Mouse (Mus musculus) limb, embryonic 13.5 days (tissue): Measurements from ENCODE around the gene Cpsf4l. TPM values are rescaled to one million over a fixed set of nuclear protein-coding genes. Genes with fewer than 3 reads are reported as not detected.

Experiments used
- ATAC-seq: fragments of 200-750 bp; cut with Nextera tagmentation; 2 replicates; pipeline ENCODE4 v1.8.0; 2017; ENCODE audit warnings: low read depth, moderate number of reproducible peaks, moderate TSS enrichment; ENCODE audit not compliant: low FRiP score
- H3K27ac ChIP-seq: fragments of 300-500 bp; sonication (generic); 2 replicates; pipeline ENCODE4 v1.5.1; 2015; ENCODE audit warnings: inconsistent platforms, mild to moderate bottlenecking, moderate library complexity
- H3K27me3 ChIP-seq: fragments of 300-500 bp; sonication (generic); 2 replicates; pipeline ENCODE4 v1.6.1; 2015; ENCODE audit warnings: mild to moderate bottlenecking, inconsistent platforms
- H3K36me3 ChIP-seq: fragments of 300-500 bp; sonication (generic); 2 replicates; pipeline ENCODE4 v1.6.1; 2015; ENCODE audit warnings: inconsistent platforms, mild to moderate bottlenecking, moderate library complexity
- H3K4me1 ChIP-seq: fragments of 300-500 bp; sonication (generic); 2 replicates; pipeline ENCODE4 v1.6.1; 2015; ENCODE audit warnings: inconsistent platforms
- H3K4me2 ChIP-seq: fragments of 300-500 bp; sonication (generic); replicated peaks from 2 replicates; pipeline ENCODE4 v1.6.1; 2015; ENCODE audit warnings: inconsistent platforms, mild to moderate bottlenecking, moderate library complexity
- H3K4me3 ChIP-seq: fragments of 300-500 bp; sonication (generic); 2 replicates; pipeline ENCODE4 v1.5.1; 2015; ENCODE audit warnings: moderate library complexity, mild to moderate bottlenecking, inconsistent platforms
- H3K9ac ChIP-seq: fragments of 300-500 bp; sonication (generic); 2 replicates; pipeline ENCODE4 v1.6.1; 2015; ENCODE audit warnings: mild to moderate bottlenecking, inconsistent platforms
- H3K9me3 ChIP-seq: fragments of 300-500 bp; sonication (generic); 2 replicates; pipeline ENCODE4 v1.6.1; 2016; ENCODE audit warnings: inconsistent platforms
- WGBS: fragments of 180-500 bp; shearing (Covaris S2); methylation state at CpG from one replicate; pipeline ENCODE4 v1.1.7; 2015; 5-methylcytosine and 5-hydroxymethylcytosine counted together
- polyA plus RNA-seq: library from polyadenylated mRNA; unstranded; fragments of >200 nt; fragmentation: Nextera tagmentation; extraction: Ambion mirVana; gene quantifications from 2 replicates; pipeline ENCODE4 v1.2.1, GENCODE M21; 2015

Cpsf4l gene
- polyA plus RNA-seq, 1 experiment from 2014 or later, result 0.70 TPM

DNA sequence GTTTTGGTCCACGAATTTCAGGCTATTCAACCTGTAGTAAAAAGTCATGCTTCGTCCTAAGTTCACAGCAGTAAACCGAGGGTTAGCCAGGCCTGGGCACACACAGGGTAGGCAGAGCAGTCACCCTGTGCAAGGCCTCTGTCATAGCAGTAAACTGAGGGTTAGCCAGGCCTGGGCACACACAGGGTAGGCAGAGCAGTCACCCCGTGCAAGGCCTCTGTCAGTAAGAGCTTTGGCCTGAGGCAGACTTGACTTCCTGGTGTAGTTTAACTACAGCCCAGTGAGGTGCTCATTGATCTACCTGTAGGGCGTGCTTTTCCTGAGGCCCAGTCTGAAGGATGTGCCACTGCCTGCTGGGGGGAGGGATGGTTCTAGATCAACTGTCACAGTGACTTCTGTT lies 18.5 kb downstream of the Cpsf4l start:
- peaks cover 85% of the 10 kb centered on the region for H3K36me3 ChIP-seq
- no peak overlapping the region for H3K27ac ChIP-seq
- no peak overlapping the region for H3K4me3 ChIP-seq
- H3K9ac ChIP-seq, result no peak overlapping the region
- ATAC-seq, result no peak
- peaks cover 14% of the 10 kb centered on the region; the same call in 1 of the 2 replicates for H3K4me1 ChIP-seq
- no peaks in the 10 kb centered on the region for H3K9me3 ChIP-seq
- no peak overlapping the region for H3K4me2 ChIP-seq
- no peaks in the 10 kb centered on the region for H3K27me3 ChIP-seq
- 80% methylated on average over 5 of the region's 5 CpGs for WGBS

DNA sequence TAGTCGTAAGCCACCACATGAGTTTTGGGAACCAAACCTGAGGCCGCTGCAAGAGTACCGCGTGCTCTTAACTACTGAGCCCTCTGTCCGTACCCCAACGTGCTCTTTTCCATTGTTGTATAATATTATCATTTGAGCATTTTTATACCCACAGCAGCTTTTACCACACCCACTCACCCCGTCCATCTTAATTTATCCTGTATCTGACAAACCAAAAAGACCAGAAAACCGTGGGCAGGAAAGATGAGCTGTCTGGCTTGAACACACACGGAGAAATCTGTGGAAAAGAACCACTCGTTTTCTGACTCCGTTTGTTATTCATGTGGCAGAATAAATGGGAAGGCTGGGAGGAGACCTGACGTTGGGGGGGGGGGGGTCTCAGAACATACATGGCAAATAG lies 19.3 kb downstream of the Cpsf4l start:
- Histone ChIP-seq H3K27me3 (no peaks in the 10 kb centered on the region), H3K4me3 (no peak overlapping the region), H3K9ac (no peak overlapping the region), H3K4me2 (no peak overlapping the region), H3K27ac (no peak overlapping the region), H3K9me3 (no peaks in the 10 kb centered on the region), H3K4me1 (peaks cover 18% of the 10 kb centered on the region), H3K36me3 (peaks cover 77% of the 10 kb centered on the region)
- no peak for ATAC-seq
- 91% methylated on average over 12 of the region's 12 CpGs for WGBS

DNA sequence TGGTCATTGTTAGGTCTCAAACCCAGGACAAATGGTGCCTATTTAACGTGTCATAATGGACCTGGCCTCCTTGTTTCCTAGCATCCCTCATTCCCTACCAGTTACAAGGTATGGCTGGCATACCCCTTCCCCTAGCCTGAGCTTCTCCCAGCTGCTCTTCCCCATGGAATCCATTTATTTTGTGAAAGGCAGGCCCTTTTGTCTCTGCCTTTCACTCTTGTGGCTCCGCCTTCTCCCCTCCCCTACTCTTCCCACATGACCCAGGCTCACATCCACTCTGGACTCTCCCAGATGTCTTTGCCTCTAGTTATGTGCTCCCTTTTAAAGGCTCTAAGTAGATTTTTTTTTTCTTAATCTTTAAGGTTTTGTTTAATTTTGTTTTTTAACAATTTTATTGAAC lies 22.8 kb downstream of the Cpsf4l start:
- Histone ChIP-seq H3K9ac (no peak overlapping the region), H3K36me3 (peaks cover 42% of the 10 kb centered on the region), H3K27ac (no peak overlapping the region), H3K4me2 (no peak overlapping the region), H3K4me1 (peaks cover 35% of the 10 kb centered on the region), H3K27me3 (no peaks in the 10 kb centered on the region), H3K4me3 (no peak overlapping the region), H3K9me3 (no peaks in the 10 kb centered on the region)
- 79% methylated on average over 2 of the region's 2 CpGs for WGBS
- no peak for ATAC-seq

DNA sequence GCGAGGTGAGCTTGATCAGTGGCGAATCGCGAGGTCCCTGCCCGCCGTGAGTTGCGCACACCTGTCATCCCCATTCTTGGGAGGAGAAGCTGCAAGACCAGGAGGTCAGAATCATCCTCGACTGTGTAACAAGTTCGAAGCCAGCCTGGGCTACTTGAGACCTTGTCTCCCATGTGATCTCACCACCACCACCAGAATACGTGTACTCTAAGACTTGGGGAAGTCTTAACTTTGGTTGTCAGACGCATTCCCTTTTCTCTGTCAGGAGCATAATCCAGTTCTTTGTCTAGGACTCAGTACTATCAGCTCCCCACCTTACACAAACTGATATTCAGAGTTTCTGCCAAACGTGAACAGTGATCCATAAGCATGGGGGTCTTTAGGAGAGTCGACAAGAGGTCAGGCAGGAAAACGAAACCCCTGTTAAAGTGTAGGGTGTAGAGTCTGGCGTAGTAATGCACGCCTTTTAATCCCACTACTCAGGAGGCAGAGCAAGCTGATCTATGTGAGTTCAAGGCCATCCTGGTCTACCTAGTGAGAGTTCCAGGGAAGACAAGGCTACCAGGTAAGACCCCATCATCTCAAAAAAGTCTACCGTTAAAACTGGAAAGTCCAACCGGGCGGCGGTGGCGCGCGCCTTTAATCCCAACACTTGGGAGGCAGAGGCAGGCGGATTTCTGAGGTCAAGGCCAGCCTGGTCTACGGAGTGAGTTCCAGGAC lies 24.9 kb downstream of the Cpsf4l start:
- ATAC-seq, result no peak
- peaks cover 35% of the 10 kb centered on the region for H3K4me1 ChIP-seq
- no peaks in the 10 kb centered on the region for H3K9me3 ChIP-seq
- no peaks in the 10 kb centered on the region for H3K27me3 ChIP-seq
- peak overlapping the region; percentile 76 for H3K4me2 ChIP-seq
- WGBS, result 42% methylated on average over 25 of the region's 25 CpGs
- peak overlapping the region; percentile 92 for H3K9ac ChIP-seq
- peak overlapping the region; percentile 96 for H3K4me3 ChIP-seq
- H3K27ac ChIP-seq, result no peak overlapping the region
- H3K36me3 ChIP-seq, result peaks cover 24% of the 10 kb centered on the region

DNA sequence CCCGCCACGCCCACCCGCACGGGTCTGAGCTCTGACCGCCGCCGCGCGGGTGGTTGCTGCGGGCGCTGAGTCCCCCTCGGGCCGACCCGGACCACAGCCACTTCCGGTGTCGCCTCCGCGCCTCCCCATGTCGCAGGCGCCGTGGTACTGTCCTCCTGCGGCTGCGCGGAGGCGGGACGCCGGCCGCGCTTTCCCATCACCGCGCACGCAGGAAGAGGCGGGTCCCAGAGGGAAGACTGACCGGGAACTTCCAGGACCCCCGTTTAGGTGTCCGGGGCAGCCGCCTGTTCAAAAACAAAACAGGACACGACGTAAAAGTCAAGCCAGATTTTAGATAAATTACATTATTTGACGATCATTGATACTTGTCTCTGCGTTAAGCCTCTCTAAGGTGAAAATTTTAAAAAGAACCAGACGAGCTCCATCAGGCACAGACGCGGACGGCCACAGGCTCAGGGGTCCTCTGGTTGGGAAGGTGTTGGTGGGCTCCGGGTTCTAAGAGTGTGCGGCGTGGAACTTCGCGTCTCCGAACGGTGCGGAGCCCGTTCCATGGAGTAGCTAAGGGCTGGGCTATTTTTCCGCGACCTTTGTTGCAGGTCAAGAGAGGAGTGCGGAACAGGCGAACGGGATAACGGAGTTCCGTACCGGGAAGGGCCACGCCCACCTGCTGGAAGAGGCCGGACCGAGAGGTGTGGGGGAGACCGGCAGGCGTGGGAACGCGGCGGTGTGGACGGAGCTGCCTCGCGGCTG lies 25.7 kb downstream of the Cpsf4l start, which contains the start of the genes Fam104a and D11Wsu47e:
Fam104a (minus strand) TSS at position 199 of the 750 bp plus-strand sequence.
D11Wsu47e (plus strand) TSS at position 456 of the 750 bp plus-strand sequence.
- Histone ChIP-seq H3K4me3 (peak within 1 kb of the TSS; percentile 96), H3K9me3 (no peaks in the 10 kb centered on the region), H3K27me3 (no peaks in the 10 kb centered on the region), H3K4me1 (peaks cover 35% of the 10 kb centered on the region), H3K4me2 (peak within 1 kb of the TSS; percentile 76), H3K9ac (peak within 1 kb of the TSS; percentile 92), H3K27ac (peak within 1 kb of the TSS; percentile 95), H3K36me3 (peaks cover 16% of the 10 kb centered on the region)
- under 1% methylated on average over 71 of the region's 73 CpGs for WGBS
- peak; percentile 93 for ATAC-seq

DNA sequence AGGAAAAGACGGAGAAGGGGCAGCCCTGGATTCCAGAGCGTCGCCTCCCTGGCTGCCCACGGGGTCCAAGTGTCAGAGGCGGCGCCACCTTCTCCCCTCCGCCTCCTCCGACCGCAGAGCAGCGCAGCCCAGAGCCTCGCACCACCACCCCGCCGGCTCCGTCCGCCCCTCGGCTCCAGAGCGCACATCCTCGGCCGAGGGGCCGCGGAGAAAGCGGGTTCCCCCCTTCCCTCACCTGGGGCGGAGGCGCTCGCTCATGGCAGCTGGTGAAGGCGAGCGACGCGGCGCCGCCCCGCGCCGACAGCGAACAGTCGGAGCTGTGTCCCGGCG lies 26.2 kb downstream of the Cpsf4l start:
- Histone ChIP-seq H3K36me3 (peaks cover 11% of the 10 kb centered on the region), H3K9ac (peak overlapping the region; percentile 92), H3K4me3 (peak overlapping the region; percentile 96), H3K27ac (peak overlapping the region; percentile 95), H3K4me1 (peaks cover 35% of the 10 kb centered on the region), H3K27me3 (no peaks in the 10 kb centered on the region), H3K4me2 (peak overlapping the region; percentile 76), H3K9me3 (no peaks in the 10 kb centered on the region)
- WGBS, result 1% methylated on average over 37 of the region's 38 CpGs
- no peak for ATAC-seq

DNA sequence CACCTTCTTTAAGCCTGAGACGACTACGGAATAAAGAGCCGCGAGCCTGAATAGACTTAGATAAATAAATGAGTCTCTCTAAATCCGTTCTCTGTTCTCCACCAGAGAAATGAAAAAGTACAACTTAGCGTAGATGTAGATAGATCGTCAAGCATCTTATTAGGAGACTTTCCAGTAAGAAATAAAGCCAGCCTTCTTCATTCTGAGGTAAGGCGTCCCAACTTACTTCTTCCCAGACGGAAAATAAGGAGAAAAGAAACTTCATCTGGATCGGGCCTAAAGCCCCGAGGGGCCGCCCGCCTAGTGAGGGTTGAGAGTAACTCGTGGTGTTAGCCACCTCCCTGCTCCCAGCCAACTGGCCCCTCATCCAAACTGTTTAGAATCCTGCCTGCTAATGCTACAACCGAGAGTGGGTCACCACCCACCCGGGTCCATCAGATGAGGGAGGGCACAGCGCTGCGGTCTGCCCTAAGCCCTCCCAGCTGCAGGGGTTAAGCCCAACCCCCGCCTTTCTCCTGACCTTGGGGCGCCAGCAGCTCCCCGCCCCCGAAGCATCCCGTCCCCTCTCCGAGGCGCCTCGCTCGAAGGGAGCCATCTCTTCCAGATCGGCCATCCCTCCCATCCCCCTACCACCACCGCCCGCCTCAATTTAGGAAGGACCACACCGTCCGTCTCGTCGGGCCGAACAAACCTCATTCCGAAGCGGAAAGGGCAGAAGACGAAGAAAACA lies 26.8 kb downstream of the Cpsf4l start:
- ATAC-seq, result peak; percentile 16; the same call in 1 of the 2 replicates
- H3K4me3 ChIP-seq, result peak overlapping the region; percentile 96
- WGBS, result 4% methylated on average over 38 of the region's 38 CpGs

DNA sequence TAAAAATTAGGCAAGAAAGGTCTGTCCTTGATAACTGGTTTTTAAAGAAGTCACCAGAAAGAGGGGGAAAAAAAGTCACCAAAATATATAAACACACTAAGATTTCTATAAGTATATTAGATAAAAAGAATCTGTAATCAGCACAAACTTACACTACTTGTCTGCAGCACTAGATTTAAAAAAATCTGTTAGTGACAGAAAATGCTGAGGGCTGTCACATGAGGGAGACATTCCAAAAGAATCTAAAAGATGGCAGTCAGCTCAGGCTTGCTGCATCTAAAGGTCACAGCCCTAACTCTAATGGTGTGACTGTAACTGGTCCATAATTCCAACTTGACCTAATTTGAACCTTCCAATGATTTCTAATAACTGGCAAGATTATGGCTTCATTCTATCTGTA lies 27.8 kb downstream of the Cpsf4l start:
- ATAC-seq, result no peak
- Histone ChIP-seq H3K4me3 (peak overlapping the region; percentile 96; the same call in 1 of the 2 replicates), H3K9me3 (no peaks in the 10 kb centered on the region), H3K36me3 (peaks cover 1% of the 10 kb centered on the region), H3K27me3 (no peaks in the 10 kb centered on the region), H3K4me2 (peak overlapping the region; percentile 76; the same call in 1 of the 2 replicates), H3K4me1 (peaks cover 46% of the 10 kb centered on the region), H3K9ac (0 out of 2 replicates have a peak overlapping the region, but pooled peaks have one; percentile 31), H3K27ac (no peak overlapping the region)

More for the DNA sequence above, 26.8 kb downstream of the Cpsf4l start:
- H3K36me3 ChIP-seq, result peaks cover 6% of the 10 kb centered on the region
- H3K9me3 ChIP-seq, result no peaks in the 10 kb centered on the region
- peaks cover 38% of the 10 kb centered on the region for H3K4me1 ChIP-seq
- peak overlapping the region; percentile 92 for H3K9ac ChIP-seq
- H3K27me3 ChIP-seq, result no peaks in the 10 kb centered on the region
- peak overlapping the region; percentile 95 for H3K27ac ChIP-seq
- peak overlapping the region; percentile 76 for H3K4me2 ChIP-seq

DNA sequence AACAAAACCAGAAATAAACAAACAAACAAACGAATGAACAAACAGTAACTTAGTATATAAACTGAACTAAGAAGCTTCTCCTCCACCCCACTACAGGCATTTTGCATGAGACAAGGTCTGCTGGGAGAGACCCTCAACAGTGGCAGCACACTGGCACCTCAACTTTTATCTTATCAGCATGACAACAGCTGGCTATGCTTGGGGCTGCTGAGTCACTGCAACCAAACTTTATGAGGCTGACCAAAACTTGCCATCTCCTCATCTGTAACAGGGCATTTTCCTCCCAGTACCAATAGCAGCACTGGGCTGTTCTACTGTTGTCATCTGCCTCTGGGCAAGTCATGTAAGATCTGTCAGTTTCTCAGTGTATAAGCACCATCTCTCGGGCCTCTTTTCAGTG lies 28.9 kb downstream of the Cpsf4l start:
- 89% methylated on average over 2 of the region's 2 CpGs for WGBS
- peaks cover 49% of the 10 kb centered on the region for H3K4me1 ChIP-seq
- no peak overlapping the region for H3K9ac ChIP-seq
- no peak for ATAC-seq
- no peak overlapping the region for H3K4me3 ChIP-seq
- H3K4me2 ChIP-seq, result no peak overlapping the region
- H3K27me3 ChIP-seq, result no peaks in the 10 kb centered on the region
- H3K9me3 ChIP-seq, result no peaks in the 10 kb centered on the region
- no peak overlapping the region for H3K27ac ChIP-seq
- H3K36me3 ChIP-seq, result peaks cover 11% of the 10 kb centered on the region

DNA sequence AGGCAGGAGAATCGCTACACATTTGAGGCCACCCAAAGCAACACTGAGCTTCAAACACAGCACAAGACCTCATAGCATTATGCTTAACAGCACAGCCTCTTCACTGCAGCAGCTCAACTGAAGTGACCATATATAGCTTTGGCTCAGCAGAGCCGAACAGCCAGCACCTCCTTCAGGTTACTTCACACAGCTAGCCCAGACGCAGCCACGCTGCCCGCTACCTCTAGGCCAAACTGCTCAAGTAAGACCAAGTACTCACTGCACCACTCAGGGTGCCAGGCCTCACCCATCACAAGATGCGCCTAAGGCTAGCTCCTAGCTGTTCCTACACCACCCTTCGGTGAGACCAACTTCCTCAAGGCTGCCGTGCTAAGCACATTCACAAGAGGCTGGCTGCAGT lies 31.4 kb downstream of the Cpsf4l start:
- H3K27me3 ChIP-seq, result no peaks in the 10 kb centered on the region
- H3K4me3 ChIP-seq, result no peak overlapping the region
- no peak for ATAC-seq
- no peaks in the 10 kb centered on the region for H3K9me3 ChIP-seq
- H3K9ac ChIP-seq, result no peak overlapping the region; the same call in 1 of the 2 replicates
- WGBS, result 85% methylated on average over 8 of the region's 8 CpGs
- 0 out of 2 replicates have a peak overlapping the region, but pooled peaks have one; percentile 3 for H3K27ac ChIP-seq
- H3K4me1 ChIP-seq, result peaks cover 37% of the 10 kb centered on the region
- peaks cover 36% of the 10 kb centered on the region for H3K36me3 ChIP-seq
- H3K4me2 ChIP-seq, result no peak overlapping the region

DNA sequence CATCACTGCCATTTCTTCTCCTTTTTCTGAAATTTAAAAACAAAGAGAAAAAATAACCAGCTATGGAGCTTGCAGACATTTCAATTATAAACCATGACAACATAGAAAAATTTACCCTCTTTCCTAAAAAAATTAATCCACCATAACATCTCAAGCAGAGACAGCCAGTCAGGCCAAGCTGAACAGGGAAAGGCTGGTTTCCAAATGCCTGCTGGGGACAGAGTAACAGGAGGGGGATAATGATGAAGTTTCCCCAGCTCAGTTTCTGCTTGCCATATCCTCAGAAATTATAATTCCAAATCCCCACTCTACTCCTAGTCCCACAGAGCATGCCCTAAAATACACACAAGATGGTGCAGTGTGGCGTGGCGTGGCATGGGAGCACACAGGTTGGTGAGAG lies 32.4 kb downstream of the Cpsf4l start:
- H3K4me3 ChIP-seq, result no peak overlapping the region
- H3K27me3 ChIP-seq, result no peaks in the 10 kb centered on the region
- no peak overlapping the region for H3K9ac ChIP-seq
- H3K9me3 ChIP-seq, result no peaks in the 10 kb centered on the region
- peaks cover 31% of the 10 kb centered on the region for H3K4me1 ChIP-seq
- no peak for ATAC-seq
- peaks cover 46% of the 10 kb centered on the region for H3K36me3 ChIP-seq
- 97% methylated on average over 2 of the region's 2 CpGs for WGBS
- H3K27ac ChIP-seq, result no peak overlapping the region
- H3K4me2 ChIP-seq, result no peak overlapping the region

DNA sequence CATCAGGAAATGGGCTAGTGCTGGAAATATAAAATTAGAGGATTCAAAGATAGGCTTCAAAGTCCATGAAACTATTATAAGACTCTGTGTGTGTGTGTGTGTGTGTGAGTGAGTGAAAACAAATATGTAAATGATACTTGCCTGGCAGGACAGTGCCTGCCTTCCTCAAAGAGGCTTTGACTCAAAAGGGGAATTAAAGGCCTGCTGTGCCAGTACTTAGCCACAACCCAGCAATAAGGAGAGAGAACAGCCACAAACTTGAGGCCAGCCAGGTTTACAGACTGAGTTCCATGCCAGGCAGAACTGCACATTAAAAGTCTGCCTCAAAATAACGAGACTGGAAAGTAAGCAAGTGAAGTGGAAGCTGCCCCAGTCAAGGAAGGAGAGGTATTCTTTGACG lies 33.0 kb downstream of the Cpsf4l start:
- no peak overlapping the region for H3K4me2 ChIP-seq
- peaks cover 27% of the 10 kb centered on the region for H3K4me1 ChIP-seq
- no peak for ATAC-seq
- 48% methylated on average over 2 of the region's 2 CpGs for WGBS
- H3K27ac ChIP-seq, result no peak overlapping the region
- H3K36me3 ChIP-seq, result peaks cover 51% of the 10 kb centered on the region
- no peaks in the 10 kb centered on the region for H3K27me3 ChIP-seq
- H3K9me3 ChIP-seq, result no peaks in the 10 kb centered on the region
- no peak overlapping the region for H3K4me3 ChIP-seq
- H3K9ac ChIP-seq, result no peak overlapping the region
